8 mouse cellular contexts compared by ENCODE assay signal in genomic region chr17:30200283-30200682, GRCm38 (mm10).
DNase-seq lines count a peak whose midpoint lies in the region; ATAC-seq and TF ChIP-seq lines count a peak whose summit lies in the region.
"Had no signal": no experiment of that assay in that cellular context is flagged by ENCODE, and none has a peak within 500 bp of the region (broad histone marks: within the 10 kb centered on the region; RNA-seq: fewer than 3 reads in every experiment).

No protein-coding gene starts in this region.

- H3K27me3 ChIP-seq in forebrain, embryonic 15.5 days, result no peaks in the 10 kb centered on the region
- H3K27me3 ChIP-seq in forebrain, embryonic 16.5 days (replicated peaks; ENCODE audit: control insufficient read depth, insufficient read depth, low read length), result no peaks in the 10 kb centered on the region
- no peaks in the 10 kb centered on the region for H3K27me3 ChIP-seq in embryonic facial prominence, embryonic 14.5 days (replicated peaks; ENCODE audit: control insufficient read depth, insufficient read depth, low read length)
- no peaks in the 10 kb centered on the region for H3K27me3 ChIP-seq in heart, postnatal 0 days (ENCODE audit: control insufficient read depth, insufficient read depth, low read length)

- WGBS in forebrain, embryonic 15.5 days, result 71% methylated on average over 4 of the region's 4 CpGs
- 67% methylated on average over 4 of the region's 4 CpGs for WGBS in forebrain, embryonic 16.5 days
- WGBS in embryonic facial prominence, embryonic 14.5 days, result 73% methylated on average over 4 of the region's 4 CpGs
- 46% methylated on average over 4 of the region's 4 CpGs for WGBS in heart, postnatal 0 days

- no peaks in the 10 kb centered on the region for H3K9me3 ChIP-seq in forebrain, embryonic 15.5 days
- no peaks in the 10 kb centered on the region for H3K9me3 ChIP-seq in forebrain, embryonic 16.5 days (ENCODE audit: control insufficient read depth, low read length)
- no peaks in the 10 kb centered on the region for H3K9me3 ChIP-seq in embryonic facial prominence, embryonic 14.5 days (ENCODE audit: control insufficient read depth, low read length)
- no peaks in the 10 kb centered on the region for H3K9me3 ChIP-seq in heart, postnatal 0 days (replicated peaks; ENCODE audit: control insufficient read depth, low read length)

- TF ChIP-seq CTCF in layer of hippocampus, adult 2 months (conservative IDR thresholded peaks at IDR 0.05), result no peak
- no peak for TF ChIP-seq CTCF in heart, postnatal 0 days (IDR thresholded peaks at IDR 0.05; ENCODE audit: low read depth)

- H3K4me3 ChIP-seq in forebrain, embryonic 15.5 days, result no peak overlapping the region
- H3K4me3 ChIP-seq in forebrain, embryonic 16.5 days (replicated peaks; ENCODE audit: low read length), result no peak overlapping the region
- no peak overlapping the region for H3K4me3 ChIP-seq in layer of hippocampus, adult 2 months
- H3K4me3 ChIP-seq in embryonic facial prominence, embryonic 14.5 days (ENCODE audit: low read depth, low read length), result no peak overlapping the region
- no peak overlapping the region for H3K4me3 ChIP-seq in heart, postnatal 0 days (ENCODE audit: low read depth, low read length)

- peaks cover 84% of the 10 kb centered on the region for H3K4me1 ChIP-seq in forebrain, embryonic 15.5 days
- peaks cover 69% of the 10 kb centered on the region for H3K4me1 ChIP-seq in forebrain, embryonic 16.5 days (replicated peaks; ENCODE audit: control insufficient read depth, insufficient read depth, low read length)
- H3K4me1 ChIP-seq in embryonic facial prominence, embryonic 14.5 days (ENCODE audit: control insufficient read depth, insufficient read depth, low read length), result peaks cover 39% of the 10 kb centered on the region
- H3K4me1 ChIP-seq in heart, postnatal 0 days (ENCODE audit: control insufficient read depth, insufficient read depth), result peaks cover 71% of the 10 kb centered on the region

- TF ChIP-seq EP300 in heart, postnatal 0 days (IDR thresholded peaks at IDR 0.05; ENCODE audit: low read depth), result no peak

- 0 out of 2 replicates have a peak, but pooled peaks have one; percentile 23 for ATAC-seq in forebrain, embryonic 15.5 days (replicated peaks)
- no peak for ATAC-seq in forebrain, embryonic 16.5 days
- no peak for ATAC-seq in embryonic facial prominence, embryonic 14.5 days (ENCODE audit: low read depth)
- ATAC-seq in heart, postnatal 0 days (ENCODE audit: insufficient read depth, low read depth), result no peak
- ATAC-seq in CD4-positive, CD25-positive, alpha-beta regulatory T cell, adult 4 months, result no peak

- no peak for DNase-seq in layer of hippocampus, adult 2 months (ENCODE audit: low spot score in 2 of 2)
- no peak for DNase-seq in layer of hippocampus, adult 11-12 months (ENCODE audit: low spot score)
- no peak for DNase-seq in embryonic facial prominence, embryonic 14.5 days (ENCODE audit: low spot score)
- no peak for DNase-seq in heart, postnatal 0 days (ENCODE audit: low spot score)
- DNase-seq: kidney, adult 18-20 months had no signal

- H3K36me3 ChIP-seq in forebrain, embryonic 15.5 days, result no peaks in the 10 kb centered on the region
- no peaks in the 10 kb centered on the region for H3K36me3 ChIP-seq in forebrain, embryonic 16.5 days (ENCODE audit: control insufficient read depth, insufficient read depth)
- peaks cover 3% of the 10 kb centered on the region; the same call in 1 of the 2 replicates for H3K36me3 ChIP-seq in embryonic facial prominence, embryonic 14.5 days (ENCODE audit: control insufficient read depth, insufficient read depth, low read length)
- H3K36me3 ChIP-seq in heart, postnatal 0 days (replicated peaks; ENCODE audit: control insufficient read depth, insufficient read depth, low read length), result no peaks in the 10 kb centered on the region

- no peak overlapping the region for H3K27ac ChIP-seq in forebrain, embryonic 15.5 days (replicated peaks)
- H3K27ac ChIP-seq in forebrain, embryonic 16.5 days (ENCODE audit: low read length), result no peak overlapping the region
- H3K27ac ChIP-seq in layer of hippocampus, adult 2 months, result peak overlapping the region; percentile 90
- H3K27ac ChIP-seq in embryonic facial prominence, embryonic 14.5 days (replicated peaks; ENCODE audit: low read depth, low read length), result peak overlapping the region; percentile 11; the same call in 1 of the 2 replicates
- peak overlapping the region; percentile 37; the same call in 1 of the 2 replicates for H3K27ac ChIP-seq in heart, postnatal 0 days (ENCODE audit: low read depth)

- H3K9ac ChIP-seq in forebrain, embryonic 15.5 days (replicated peaks), result no peak overlapping the region
- H3K9ac ChIP-seq in forebrain, embryonic 16.5 days (replicated peaks; ENCODE audit: low read depth, low read length), result no peak overlapping the region
- H3K9ac ChIP-seq in embryonic facial prominence, embryonic 14.5 days (ENCODE audit: low read depth, low read length), result no peak overlapping the region
- H3K9ac ChIP-seq in heart, postnatal 0 days (replicated peaks; ENCODE audit: low read depth, low read length), result no peak overlapping the region

- H3K4me2 ChIP-seq in forebrain, embryonic 15.5 days (replicated peaks), result no peak overlapping the region
- H3K4me2 ChIP-seq in forebrain, embryonic 16.5 days (ENCODE audit: low read length), result no peak overlapping the region
- no peak overlapping the region for H3K4me2 ChIP-seq in embryonic facial prominence, embryonic 14.5 days (ENCODE audit: low read depth, low read length)
- no peak overlapping the region for H3K4me2 ChIP-seq in heart, postnatal 0 days (ENCODE audit: low read depth, low read length)

Comparison
In these comparisons a context has a peak if more than half of its experiments do, and no peak if none do; other contexts are left out.
1. H3K27ac ChIP-seq: peak in layer of hippocampus, adult 2 months (single experiment), embryonic facial prominence, embryonic 14.5 days (single experiment) and heart, postnatal 0 days (single experiment); none in forebrain, embryonic 15.5 days (single experiment) and forebrain, embryonic 16.5 days (single experiment).